Mouse (Mus musculus): ENCODE results near the gene 1190007I07Rik.
"Not testable (repeated sequence)": the region's sequence is repeated elsewhere in the genome, so short reads cannot be mapped to it uniquely, and the experiment has no call there.

1190007I07Rik gene

GRCm38 (mm10) chr10:82629111-82629585 lies 6.1 kb upstream of the 1190007I07Rik start:
- no peak for DNase-seq

- DNase-seq: not testable (repeated sequence)
Observed at GRCm38 (mm10) chr10:82623553-82623932, 515 bp upstream of the 1190007I07Rik start.

- no peak for DNase-seq
Observed at GRCm38 (mm10) chr10:82622235-82622634, 793 bp downstream of the 1190007I07Rik start.

- not testable (repeated sequence) for DNase-seq
Observed at GRCm38 (mm10) chr10:82594421-82594820, 28.6 kb downstream of the 1190007I07Rik start.

- not testable (repeated sequence) for DNase-seq
Observed at GRCm38 (mm10) chr10:82589673-82590072, 33.4 kb downstream of the 1190007I07Rik start.

- not testable (repeated sequence) for DNase-seq
Observed at GRCm38 (mm10) chr10:82571091-82571490, 51.9 kb downstream of the 1190007I07Rik start.
